Mouse (Mus musculus): Measurements from ENCODE around the gene Rftn1.

Gene Rftn1

GRCm38 (mm10) chr17:50173776-50174175 lies 16.7 kb downstream of the Rftn1 start:
- in situ Hi-C loops (cut with MboI, MseI), result no loop called here

- in situ Hi-C loops (cut with MboI, MseI), result no loop called here
Observed at GRCm38 (mm10) chr17:50173368-50173767, 17.1 kb downstream of the Rftn1 start.

GRCm38 (mm10) chr17:50172795-50173194 lies 17.7 kb downstream of the Rftn1 start:
- in situ Hi-C loops (cut with MboI, MseI), result no loop called here

GRCm38 (mm10) chr17:50170935-50171545 lies 19.4 kb downstream of the Rftn1 start:
- in situ Hi-C loops (cut with MboI, MseI), result no loop called here

- in situ Hi-C loops (cut with MboI, MseI), result no loop called here
Observed at GRCm38 (mm10) chr17:50169946-50170427, 20.5 kb downstream of the Rftn1 start.

GRCm38 (mm10) chr17:50160904-50161805 lies 29.3 kb downstream of the Rftn1 start:
- in situ Hi-C loops (cut with MboI, MseI), result no loop called here

- in situ Hi-C loops (cut with MboI, MseI), result no loop called here
Observed at GRCm38 (mm10) chr17:50160357-50160756, 30.1 kb downstream of the Rftn1 start.

GRCm38 (mm10) chr17:50159816-50160215 lies 30.7 kb downstream of the Rftn1 start:
- in situ Hi-C loops (cut with MboI, MseI), result no loop called here

GRCm38 (mm10) chr17:50158565-50158964 lies 31.9 kb downstream of the Rftn1 start:
- in situ Hi-C loops (cut with MboI, MseI), result no loop called here

GRCm38 (mm10) chr17:50157190-50158150 lies 33.0 kb downstream of the Rftn1 start:
- in situ Hi-C loops (cut with MboI, MseI), result no loop called here

GRCm38 (mm10) chr17:50152085-50152484 lies 38.4 kb downstream of the Rftn1 start:
- in situ Hi-C loops (cut with MboI, MseI), result no loop called here

GRCm38 (mm10) chr17:50151208-50151723 lies 39.2 kb downstream of the Rftn1 start:
- in situ Hi-C loops (cut with MboI, MseI), result no loop called here

- in situ Hi-C loops (cut with MboI, MseI), result no loop called here
Observed at GRCm38 (mm10) chr17:50150416-50151207, 39.9 kb downstream of the Rftn1 start.

GRCm38 (mm10) chr17:50149690-50150210 lies 40.7 kb downstream of the Rftn1 start:
- in situ Hi-C loops (cut with MboI, MseI), result no loop called here

- in situ Hi-C loops (cut with MboI, MseI), result no loop called here
Observed at GRCm38 (mm10) chr17:50147831-50148587, 42.5 kb downstream of the Rftn1 start.

- in situ Hi-C loops (cut with MboI, MseI), result loop anchor here (5.0 kb wide), 1 partner anchor 74 kb away; no protein-coding TSS in a partner anchor
Observed at GRCm38 (mm10) chr17:50143354-50143753, 47.1 kb downstream of the Rftn1 start.

GRCm38 (mm10) chr17:50142553-50142952 lies 47.9 kb downstream of the Rftn1 start:
- in situ Hi-C loops (cut with MboI, MseI), result loop anchor here (5.0 kb wide), 1 partner anchor 75 kb away; no protein-coding TSS in a partner anchor

GRCm38 (mm10) chr17:50142151-50142550 lies 48.3 kb downstream of the Rftn1 start:
- in situ Hi-C loops (cut with MboI, MseI), result loop anchor here (5.0 kb wide), 1 partner anchor 75 kb away; no protein-coding TSS in a partner anchor

GRCm38 (mm10) chr17:50136060-50136459 lies 54.4 kb downstream of the Rftn1 start:
- in situ Hi-C loops (cut with MboI, MseI), result loop anchor here (10.0 kb wide), 1 partner anchor 639 kb away; no protein-coding TSS in a partner anchor

Data from regulatory T cell (primary cell).